Mouse (Mus musculus) kidney, embryonic 14.5 days (tissue): Measurements from ENCODE around the gene Fxyd3. TPM values are rescaled to one million over a fixed set of nuclear protein-coding genes. Genes with fewer than 3 reads are reported as not detected.

Experiments used
- ATAC-seq: fragments of 200-750 bp; cut with Nextera tagmentation; 2 replicates; pipeline ENCODE4 v1.8.0; 2017; ENCODE audit warnings: moderate number of reproducible peaks, mild to moderate bottlenecking, moderate TSS enrichment, moderate library complexity; ENCODE audit not compliant: low FRiP score, low TSS enrichment
- H3K27ac ChIP-seq: fragments of 300-500 bp; sonication (generic); 2 replicates; pipeline ENCODE4 v1.5.1; 2014; ENCODE audit warnings: low read depth, mild to moderate bottlenecking, low read length, moderate library complexity, mixed read lengths
- H3K27me3 ChIP-seq: fragments of 300-500 bp; sonication (generic); 2 replicates; pipeline ENCODE4 v1.6.1; 2014; ENCODE audit warnings: mild to moderate bottlenecking, low read length; ENCODE audit not compliant: control insufficient read depth, insufficient read depth
- H3K36me3 ChIP-seq: fragments of 300-500 bp; sonication (generic); 2 replicates; pipeline ENCODE4 v1.6.1; 2014; ENCODE audit warnings: low read length, mixed read lengths; ENCODE audit not compliant: control insufficient read depth, insufficient read depth
- H3K4me1 ChIP-seq: fragments of 300-500 bp; sonication (generic); 2 replicates; pipeline ENCODE4 v1.6.1; 2014; ENCODE audit warnings: low read length, mixed read lengths; ENCODE audit not compliant: control insufficient read depth, insufficient read depth
- H3K4me2 ChIP-seq: fragments of 300-500 bp; sonication (generic); replicated peaks from 2 replicates; pipeline ENCODE4 v1.6.1; 2014; ENCODE audit warnings: low read depth, mild to moderate bottlenecking, low read length
- H3K4me3 ChIP-seq: fragments of 300-500 bp; sonication (generic); 2 replicates; pipeline ENCODE4 v1.5.1; 2014; ENCODE audit warnings: mild to moderate bottlenecking, low read length
- H3K9ac ChIP-seq: fragments of 300-500 bp; sonication (generic); 2 replicates; pipeline ENCODE4 v1.6.1; 2014; ENCODE audit warnings: low read depth, mild to moderate bottlenecking, low read length, moderate library complexity
- H3K9me3 ChIP-seq: fragments of 300-500 bp; sonication (generic); 2 replicates; pipeline ENCODE4 v1.6.1; 2016; ENCODE audit warnings: low read length; ENCODE audit not compliant: control insufficient read depth
- WGBS: fragments of 180-500 bp; shearing (Covaris S2); extraction: QIAGEN DNeasy Blood & Tissue Kit; methylation state at CpG from one replicate; pipeline ENCODE4 v1.1.7; 2014; 5-methylcytosine and 5-hydroxymethylcytosine counted together
- polyA plus RNA-seq: library from polyadenylated mRNA; unstranded; fragments of >200 nt; fragmentation: Nextera tagmentation; extraction: Ambion mirVana; gene quantifications from 2 replicates; pipeline ENCODE4 v1.2.1, GENCODE M21; 2014

Gene Fxyd3
- polyA plus RNA-seq, 1 experiment from 2014 or later, result 13.4 TPM

- H3K4me2 ChIP-seq, result no peak overlapping the region
- ATAC-seq, result no peak
Observed at GRCm38 (mm10) chr7:31106166-31106565, 29.7 kb upstream of the Fxyd3 start.

GRCm38 (mm10) chr7:31105061-31105768, 28.7 kb upstream of the Fxyd3 start:
- Histone ChIP-seq H3K27ac (no peak overlapping the region), H3K4me2 (no peak overlapping the region), H3K36me3 (no peaks in the 10 kb centered on the region), H3K27me3 (no peaks in the 10 kb centered on the region), H3K9ac (no peak overlapping the region), H3K4me1 (no peaks in the 10 kb centered on the region), H3K9me3 (no peaks in the 10 kb centered on the region), H3K4me3 (no peak overlapping the region)
- no peak for ATAC-seq
- WGBS, result 49% methylated on average over 15 of the region's 15 CpGs

More at GRCm38 (mm10) chr7:31106166-31106565, 29.7 kb upstream of the Fxyd3 start:
- Histone ChIP-seq H3K27ac (no peak overlapping the region), H3K27me3 (no peaks in the 10 kb centered on the region), H3K9me3 (no peaks in the 10 kb centered on the region), H3K36me3 (no peaks in the 10 kb centered on the region), H3K9ac (no peak overlapping the region), H3K4me1 (peaks cover 4% of the 10 kb centered on the region; the same call in 1 of the 2 replicates), H3K4me3 (no peak overlapping the region)
- WGBS, result 45% methylated on average over 3 of the region's 3 CpGs

GRCm38 (mm10) chr7:31100786-31101185, 24.3 kb upstream of the Fxyd3 start:
- no peaks in the 10 kb centered on the region; the same call in 1 of the 2 replicates for H3K9me3 ChIP-seq
- WGBS, result 85% methylated on average over 14 of the region's 14 CpGs
- no peak for ATAC-seq
- H3K27ac ChIP-seq, result no peak overlapping the region
- H3K4me3 ChIP-seq, result no peak overlapping the region
- H3K27me3 ChIP-seq, result no peaks in the 10 kb centered on the region
- H3K36me3 ChIP-seq, result no peaks in the 10 kb centered on the region
- H3K4me2 ChIP-seq, result no peak overlapping the region
- no peaks in the 10 kb centered on the region for H3K4me1 ChIP-seq
- no peak overlapping the region for H3K9ac ChIP-seq

- Histone ChIP-seq H3K4me1 (no peaks in the 10 kb centered on the region), H3K4me2 (no peak overlapping the region), H3K27ac (no peak overlapping the region), H3K27me3 (no peaks in the 10 kb centered on the region), H3K4me3 (no peak overlapping the region), H3K36me3 (no peaks in the 10 kb centered on the region), H3K9me3 (no peaks in the 10 kb centered on the region; the same call in 1 of the 2 replicates), H3K9ac (no peak overlapping the region)
- no peak for ATAC-seq
- 86% methylated on average over 6 of the region's 6 CpGs for WGBS
Observed at GRCm38 (mm10) chr7:31099612-31099982, 23.1 kb upstream of the Fxyd3 start.

- no peaks in the 10 kb centered on the region for H3K36me3 ChIP-seq
- H3K4me1 ChIP-seq, result no peaks in the 10 kb centered on the region
- H3K27me3 ChIP-seq, result no peaks in the 10 kb centered on the region
- WGBS, result 75% methylated on average over 22 of the region's 22 CpGs
- no peak overlapping the region for H3K27ac ChIP-seq
- no peak overlapping the region for H3K4me2 ChIP-seq
- no peaks in the 10 kb centered on the region; the same call in 1 of the 2 replicates for H3K9me3 ChIP-seq
- ATAC-seq, result no peak
- no peak overlapping the region for H3K9ac ChIP-seq
- H3K4me3 ChIP-seq, result no peak overlapping the region
Observed at GRCm38 (mm10) chr7:31098697-31099611, 22.4 kb upstream of the Fxyd3 start.

GRCm38 (mm10) chr7:31097583-31098248, 21.2 kb upstream of the Fxyd3 start:
- Histone ChIP-seq H3K4me2 (peak overlapping the region; percentile 33), H3K4me3 (peak overlapping the region; percentile 13; the same call in 1 of the 2 replicates), H3K4me1 (no peaks in the 10 kb centered on the region), H3K36me3 (no peaks in the 10 kb centered on the region), H3K9ac (0 out of 2 replicates have a peak overlapping the region, but pooled peaks have one; percentile 12), H3K27me3 (no peaks in the 10 kb centered on the region), H3K9me3 (no peaks in the 10 kb centered on the region; the same call in 1 of the 2 replicates), H3K27ac (no peak overlapping the region)
- peak; percentile 92 for ATAC-seq
- 37% methylated on average over 19 of the region's 20 CpGs for WGBS

- Histone ChIP-seq H3K4me3 (no peak overlapping the region), H3K4me2 (no peak overlapping the region), H3K4me1 (no peaks in the 10 kb centered on the region), H3K27me3 (no peaks in the 10 kb centered on the region), H3K9ac (no peak overlapping the region), H3K36me3 (no peaks in the 10 kb centered on the region), H3K9me3 (no peaks in the 10 kb centered on the region; the same call in 1 of the 2 replicates), H3K27ac (no peak overlapping the region)
- ATAC-seq, result no peak
- 74% methylated on average over 9 of the region's 9 CpGs for WGBS
Observed at GRCm38 (mm10) chr7:31096892-31097564, 20.5 kb upstream of the Fxyd3 start.

GRCm38 (mm10) chr7:31094774-31095501, 18.4 kb upstream of the Fxyd3 start:
- WGBS, result 38% methylated on average over 12 of the region's 12 CpGs
- no peak overlapping the region for H3K4me2 ChIP-seq
- H3K36me3 ChIP-seq, result no peaks in the 10 kb centered on the region
- H3K4me1 ChIP-seq, result no peaks in the 10 kb centered on the region
- H3K4me3 ChIP-seq, result no peak overlapping the region
- no peaks in the 10 kb centered on the region; the same call in 1 of the 2 replicates for H3K9me3 ChIP-seq
- H3K27ac ChIP-seq, result no peak overlapping the region
- H3K9ac ChIP-seq, result no peak overlapping the region
- ATAC-seq, result no peak
- H3K27me3 ChIP-seq, result no peaks in the 10 kb centered on the region
